Mouse (Mus musculus) forebrain, embryonic 16.5 days (tissue): Measurements from ENCODE around the gene Sh3pxd2a. TPM values are rescaled to one million over a fixed set of nuclear protein-coding genes. Genes with fewer than 3 reads are reported as not detected.

Source experiments
- ATAC-seq: fragments of 200-750 bp; cut with Nextera tagmentation; 2 replicates; pipeline ENCODE4 v1.8.0; 2017; ENCODE audit warnings: mild to moderate bottlenecking, moderate library complexity
- H3K27ac ChIP-seq: fragments of 300-500 bp; sonication (generic); 2 replicates; pipeline ENCODE4 v1.5.1; 2014; ENCODE audit warnings: low read length, control low read depth
- H3K27me3 ChIP-seq: fragments of 300-500 bp; sonication (generic); replicated peaks from 2 replicates; pipeline ENCODE4 v1.6.1; 2014; ENCODE audit warnings: low read length; ENCODE audit not compliant: control insufficient read depth, insufficient read depth
- H3K36me3 ChIP-seq: fragments of 300-500 bp; sonication (generic); 2 replicates; pipeline ENCODE4 v1.6.1; 2014; ENCODE audit not compliant: control insufficient read depth, insufficient read depth
- H3K4me1 ChIP-seq: fragments of 300-500 bp; sonication (generic); replicated peaks from 2 replicates; pipeline ENCODE4 v1.6.1; 2014; ENCODE audit warnings: low read length; ENCODE audit not compliant: control insufficient read depth, insufficient read depth
- H3K4me2 ChIP-seq: fragments of 300-500 bp; sonication (generic); 2 replicates; pipeline ENCODE4 v1.6.1; 2014; ENCODE audit warnings: mild to moderate bottlenecking, low read length, control low read depth
- H3K4me3 ChIP-seq: fragments of 300-500 bp; sonication (generic); replicated peaks from 2 replicates; pipeline ENCODE4 v1.5.1; 2014; ENCODE audit warnings: mild to moderate bottlenecking, low read length, control low read depth
- H3K9ac ChIP-seq: fragments of 300-500 bp; sonication (generic); replicated peaks from 2 replicates; pipeline ENCODE4 v1.6.1; 2014; ENCODE audit warnings: low read depth, low read length, control low read depth
- H3K9me3 ChIP-seq: fragments of 300-500 bp; sonication (generic); 2 replicates; pipeline ENCODE4 v1.6.1; 2016; ENCODE audit warnings: low read length; ENCODE audit not compliant: control insufficient read depth
- WGBS: fragments of 180-500 bp; shearing (Covaris S2); extraction: QIAGEN DNeasy Blood & Tissue Kit; methylation state at CpG from one replicate; pipeline ENCODE4 v1.1.7; 2014; 5-methylcytosine and 5-hydroxymethylcytosine counted together
- polyA plus RNA-seq: library from polyadenylated mRNA; unstranded; fragments of >200 nt; fragmentation: Nextera tagmentation; extraction: Ambion mirVana; gene quantifications from 2 replicates; pipeline ENCODE4 v1.2.1, GENCODE M21; 2015

Sh3pxd2a gene
- polyA plus RNA-seq, 1 experiment from 2014 or later = 2.1 TPM

DNA sequence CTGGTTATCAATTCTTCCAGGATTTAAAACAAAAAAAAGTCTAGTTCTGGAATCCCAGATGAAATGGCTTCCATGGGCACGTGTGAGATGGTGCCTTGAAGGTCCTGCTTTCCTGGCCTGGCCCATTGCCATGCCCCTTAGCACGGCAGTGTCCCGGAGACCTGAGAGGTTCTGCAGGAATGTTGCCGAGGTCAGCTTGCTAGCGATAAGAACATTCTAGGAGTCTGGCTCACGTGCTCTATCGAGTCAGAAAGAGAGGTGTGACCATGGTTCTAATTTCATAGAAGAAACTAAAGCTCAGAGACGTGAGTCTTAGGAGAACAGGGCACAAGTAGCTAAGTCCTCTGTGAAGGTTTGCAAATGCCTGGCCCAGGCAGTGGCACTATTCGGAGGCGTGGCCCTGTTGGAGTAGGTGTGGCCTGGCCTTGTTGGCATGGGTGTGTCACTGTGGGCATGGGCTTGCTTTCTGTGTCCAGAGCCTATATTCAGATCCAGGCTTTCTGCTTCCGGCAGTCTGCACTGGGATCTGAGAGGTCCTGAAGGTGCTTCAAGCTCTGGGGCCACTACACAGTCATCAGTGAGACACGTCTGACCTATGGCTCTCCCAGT, 96.8 kb downstream of the Sh3pxd2a start:
- Histone ChIP-seq H3K4me3 (no peak overlapping the region), H3K4me1 (no peaks in the 10 kb centered on the region), H3K27me3 (no peaks in the 10 kb centered on the region), H3K27ac (no peak overlapping the region), H3K9me3 (no peaks in the 10 kb centered on the region), H3K9ac (no peak overlapping the region), H3K4me2 (no peak overlapping the region), H3K36me3 (no peaks in the 10 kb centered on the region)
- 84% methylated on average over 12 of the region's 12 CpGs for WGBS
- no peak for ATAC-seq

DNA sequence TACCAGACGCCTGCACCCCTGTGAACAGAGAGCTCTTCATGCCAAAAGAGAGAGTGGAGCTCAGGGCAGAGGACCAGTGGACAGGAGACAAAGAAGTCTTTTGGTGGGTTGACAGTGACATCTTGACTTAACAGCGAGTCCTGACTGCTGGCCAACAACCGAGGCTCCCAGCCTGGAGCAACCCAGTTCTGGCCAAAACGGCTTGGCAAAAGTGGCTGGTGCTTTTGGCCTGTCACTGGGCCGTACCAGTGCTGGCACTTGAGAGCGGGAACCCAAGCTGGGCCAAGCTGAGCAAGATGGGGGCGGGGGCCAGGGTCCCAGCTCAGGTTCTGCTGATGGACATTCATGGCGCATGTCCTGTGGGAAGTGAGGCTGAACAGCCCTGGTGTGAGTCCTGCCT, 97.6 kb downstream of the Sh3pxd2a start:
- H3K9ac ChIP-seq = no peak overlapping the region
- no peaks in the 10 kb centered on the region for H3K4me1 ChIP-seq
- H3K27ac ChIP-seq = no peak overlapping the region
- no peaks in the 10 kb centered on the region for H3K9me3 ChIP-seq
- H3K36me3 ChIP-seq = no peaks in the 10 kb centered on the region
- H3K4me3 ChIP-seq = no peak overlapping the region
- no peaks in the 10 kb centered on the region for H3K27me3 ChIP-seq
- no peak for ATAC-seq
- no peak overlapping the region for H3K4me2 ChIP-seq
- 81% methylated on average over 8 of the region's 8 CpGs for WGBS

- no peak overlapping the region for H3K27ac ChIP-seq
- no peak overlapping the region for H3K4me3 ChIP-seq
- no peak for ATAC-seq
- H3K36me3 ChIP-seq = no peaks in the 10 kb centered on the region
- no peaks in the 10 kb centered on the region for H3K9me3 ChIP-seq
- 72% methylated on average over 9 of the region's 9 CpGs for WGBS
- H3K4me2 ChIP-seq = no peak overlapping the region
- no peaks in the 10 kb centered on the region for H3K27me3 ChIP-seq
- H3K4me1 ChIP-seq = no peaks in the 10 kb centered on the region
- no peak overlapping the region for H3K9ac ChIP-seq
These were observed 101.0 kb downstream of the Sh3pxd2a start for GRCm38 (mm10) chr19:47363086-47363668.

DNA sequence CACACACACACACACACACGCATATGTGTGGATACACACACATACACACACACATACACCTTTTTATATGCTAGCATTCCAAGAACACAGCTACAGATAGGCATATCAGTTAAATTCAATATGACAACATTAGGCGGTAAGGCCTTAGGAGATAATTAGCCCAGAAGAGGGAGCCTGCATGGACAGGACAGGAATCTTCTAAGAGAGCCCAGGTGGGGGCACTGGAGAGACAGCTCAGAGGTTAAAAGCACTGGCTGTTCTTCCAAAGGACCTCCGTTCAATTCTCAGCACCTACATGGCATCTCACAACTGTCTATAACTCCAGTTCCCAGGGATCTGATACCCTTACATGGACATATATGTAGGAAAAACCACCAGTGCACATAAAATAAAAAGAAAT, 103.3 kb downstream of the Sh3pxd2a start:
- Histone ChIP-seq H3K27ac (no peak overlapping the region), H3K27me3 (no peaks in the 10 kb centered on the region), H3K4me2 (no peak overlapping the region), H3K36me3 (no peaks in the 10 kb centered on the region), H3K9me3 (no peaks in the 10 kb centered on the region), H3K9ac (no peak overlapping the region), H3K4me3 (no peak overlapping the region), H3K4me1 (0 out of 2 replicates have a peak, but pooled peaks cover 2% of the 10 kb centered on the region)
- ATAC-seq = no peak
- 86% methylated on average over 3 of the region's 3 CpGs for WGBS

DNA sequence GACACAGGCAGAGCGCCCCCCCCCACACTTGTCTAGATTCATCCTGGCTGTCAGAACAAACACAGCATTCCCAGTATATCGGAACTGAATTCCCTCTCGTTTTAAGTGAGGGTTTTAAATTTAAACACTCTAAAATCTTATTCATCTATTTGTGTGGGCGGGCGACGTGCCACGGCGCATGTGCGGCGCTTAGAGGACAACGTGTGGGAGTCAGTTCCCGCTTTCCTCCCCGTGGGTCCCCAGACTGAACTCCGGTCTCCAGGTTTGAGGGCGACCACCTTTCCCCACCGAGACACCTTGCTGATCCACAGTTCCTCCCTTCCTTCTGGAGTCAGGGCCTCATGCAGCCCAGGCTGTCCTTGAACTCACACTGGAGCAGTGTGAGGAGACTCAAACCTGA, 104.2 kb downstream of the Sh3pxd2a start:
- H3K9ac ChIP-seq = no peak overlapping the region
- H3K4me2 ChIP-seq = no peak overlapping the region
- 93% methylated on average over 16 of the region's 16 CpGs for WGBS
- H3K9me3 ChIP-seq = no peaks in the 10 kb centered on the region
- ATAC-seq = no peak
- H3K27ac ChIP-seq = no peak overlapping the region
- no peak overlapping the region for H3K4me3 ChIP-seq
- H3K27me3 ChIP-seq = no peaks in the 10 kb centered on the region
- H3K4me1 ChIP-seq = peaks cover 2% of the 10 kb centered on the region; the same call in 1 of the 2 replicates
- H3K36me3 ChIP-seq = no peaks in the 10 kb centered on the region

DNA sequence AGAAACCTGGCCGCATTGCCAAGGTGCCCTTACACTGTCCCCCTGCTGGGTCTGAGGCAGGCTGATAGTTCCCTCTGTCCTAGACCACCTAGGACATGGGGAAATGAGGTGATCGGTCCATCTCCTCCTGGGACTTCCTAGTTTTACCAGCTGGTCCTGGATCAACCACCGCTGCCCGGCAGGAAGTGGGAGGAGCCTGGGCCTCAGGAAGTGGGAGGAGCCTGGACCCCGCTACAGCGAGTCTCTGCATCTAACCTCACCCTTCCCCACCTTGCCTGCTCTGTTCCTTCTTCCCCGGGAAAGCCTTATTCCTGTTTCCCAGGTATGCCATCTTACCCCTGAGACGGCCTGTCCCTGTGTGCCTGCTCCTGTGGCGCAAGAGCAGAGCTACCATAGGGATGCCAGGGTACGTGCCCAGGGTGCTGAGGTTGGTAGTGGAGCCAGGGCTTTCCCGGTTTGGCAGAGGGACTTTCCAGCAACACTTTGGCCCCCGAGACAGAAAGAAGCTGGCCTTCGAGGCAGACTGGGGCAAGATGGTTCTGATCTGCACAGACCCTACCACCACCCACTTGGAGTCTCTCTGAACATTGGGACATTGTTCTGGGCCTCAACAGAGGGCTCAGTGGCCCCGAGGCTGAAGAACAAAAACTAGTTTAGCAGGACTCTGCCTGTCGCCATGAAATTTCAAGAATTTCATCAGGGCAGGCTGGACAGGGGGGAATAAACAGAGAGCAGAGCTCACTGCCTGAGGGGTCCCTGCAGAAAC, 104.9 kb downstream of the Sh3pxd2a start:
- Histone ChIP-seq H3K9me3 (no peaks in the 10 kb centered on the region), H3K27ac (no peak overlapping the region), H3K4me3 (no peak overlapping the region), H3K27me3 (no peaks in the 10 kb centered on the region), H3K9ac (no peak overlapping the region), H3K4me1 (peaks cover 9% of the 10 kb centered on the region), H3K4me2 (no peak overlapping the region), H3K36me3 (no peaks in the 10 kb centered on the region)
- no peak for ATAC-seq
- 57% methylated on average over 15 of the region's 15 CpGs for WGBS

DNA sequence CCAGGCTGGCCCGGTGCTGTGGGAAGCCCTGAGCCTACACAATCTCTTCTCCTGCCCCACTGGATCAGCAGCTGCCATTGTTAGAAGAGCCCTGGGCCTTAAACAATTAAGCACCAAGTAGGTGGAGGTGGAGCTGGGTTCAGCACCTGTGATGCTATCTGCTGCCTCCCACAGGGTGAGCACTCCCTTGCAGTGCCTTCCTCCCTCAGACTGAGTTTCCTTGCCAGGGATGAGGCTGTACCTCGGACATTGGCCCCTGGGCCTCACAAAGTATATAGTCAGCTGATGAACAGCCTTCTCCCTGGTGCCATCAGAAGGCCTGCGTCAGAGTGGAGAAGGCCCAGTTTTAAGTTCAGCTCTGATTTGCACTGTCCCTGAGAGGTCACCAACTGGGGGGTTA, 106.9 kb downstream of the Sh3pxd2a start:
- Histone ChIP-seq H3K4me1 (peaks cover 11% of the 10 kb centered on the region), H3K27me3 (no peaks in the 10 kb centered on the region), H3K4me2 (no peak overlapping the region), H3K4me3 (no peak overlapping the region), H3K9me3 (no peaks in the 10 kb centered on the region), H3K27ac (no peak overlapping the region), H3K9ac (no peak overlapping the region), H3K36me3 (no peaks in the 10 kb centered on the region)
- ATAC-seq = no peak
- WGBS = 67% methylated on average over 3 of the region's 3 CpGs

DNA sequence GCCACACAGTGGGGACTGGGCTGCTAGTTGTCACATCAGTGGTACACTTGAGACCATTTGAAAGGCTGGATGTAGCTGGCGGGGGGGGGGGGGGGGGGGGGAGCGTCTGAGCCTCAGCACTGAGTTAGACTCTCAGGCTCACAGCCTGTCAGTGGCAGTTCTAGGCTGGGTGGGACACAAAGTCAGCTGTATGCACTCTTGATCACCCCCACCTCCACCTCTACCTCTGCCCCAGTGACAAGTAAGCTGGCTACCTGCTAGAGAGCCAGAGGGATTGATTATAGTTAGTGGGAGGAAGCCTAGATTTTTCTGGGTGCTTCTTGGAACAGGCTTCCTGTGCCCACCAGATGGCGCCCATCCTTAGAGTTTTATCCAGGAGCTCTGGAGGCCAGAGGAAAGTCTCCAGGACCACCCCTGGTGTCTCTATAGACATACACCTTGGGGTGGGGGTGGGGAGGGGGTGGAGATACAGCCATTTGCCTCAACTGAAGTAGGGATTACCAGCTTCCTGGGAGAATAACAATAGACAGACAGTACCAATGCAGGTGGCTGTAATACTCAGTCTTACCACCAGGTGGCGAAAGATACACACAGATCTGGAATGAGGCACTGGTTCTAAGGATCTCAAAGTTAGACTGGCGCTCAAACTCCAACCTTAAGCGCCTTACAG, 107.9 kb downstream of the Sh3pxd2a start:
- H3K27ac ChIP-seq = no peak overlapping the region
- no peak overlapping the region for H3K4me2 ChIP-seq
- peak; percentile 62 for ATAC-seq
- no peaks in the 10 kb centered on the region for H3K27me3 ChIP-seq
- H3K9ac ChIP-seq = no peak overlapping the region
- no peaks in the 10 kb centered on the region for H3K36me3 ChIP-seq
- H3K4me1 ChIP-seq = peaks cover 11% of the 10 kb centered on the region
- 13% methylated on average over 6 of the region's 6 CpGs for WGBS
- H3K9me3 ChIP-seq = no peaks in the 10 kb centered on the region
- no peak overlapping the region for H3K4me3 ChIP-seq

DNA sequence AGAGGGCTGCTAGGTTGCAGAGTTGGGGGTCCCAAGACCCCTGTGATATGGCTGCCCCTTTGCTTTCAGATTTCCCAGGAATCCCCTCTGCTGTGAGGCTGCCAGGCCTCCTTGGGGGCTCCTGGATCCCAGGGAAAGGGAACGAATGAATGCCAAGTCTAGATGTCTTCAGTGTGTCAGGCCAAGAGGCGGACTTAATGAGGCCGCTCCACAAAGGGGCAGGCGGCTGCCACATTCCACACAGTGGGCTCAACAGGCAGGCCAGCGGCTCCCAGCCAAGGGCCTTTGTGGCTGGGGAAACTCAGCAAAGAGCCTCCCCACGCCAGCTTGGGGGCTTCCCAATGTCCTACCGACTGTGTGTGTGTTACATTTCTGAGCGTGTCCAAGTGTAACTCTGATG, 109.7 kb downstream of the Sh3pxd2a start:
- 15% methylated on average over 8 of the region's 8 CpGs for WGBS
- H3K4me1 ChIP-seq = peaks cover 11% of the 10 kb centered on the region
- ATAC-seq = peak; percentile 85
- H3K9me3 ChIP-seq = no peaks in the 10 kb centered on the region
- no peak overlapping the region for H3K27ac ChIP-seq
- no peaks in the 10 kb centered on the region for H3K27me3 ChIP-seq
- H3K9ac ChIP-seq = no peak overlapping the region
- H3K4me3 ChIP-seq = no peak overlapping the region
- no peak overlapping the region for H3K4me2 ChIP-seq
- H3K36me3 ChIP-seq = no peaks in the 10 kb centered on the region
